Mouse (Mus musculus): ENCODE data around the gene Cdc42bpg. TPM values are rescaled to one million over a fixed set of nuclear protein-coding genes. Genes with fewer than 3 reads are reported as not detected.

The Cdc42bpg gene
- polyA plus RNA-seq, 1 experiment from 2014 or later: 2.2 TPM

- H3K27ac ChIP-seq (ENCODE audit: low read length): 0 out of 2 replicates have a peak overlapping the region, but pooled peaks have one; percentile 44
- 9% methylated on average over 22 of the region's 23 CpGs for WGBS
- no peak for ATAC-seq (ENCODE audit: insufficient number of reproducible peaks, insufficient read depth, low FRiP score, low read depth)
- H3K9me3 ChIP-seq (ENCODE audit: control insufficient read depth, low read depth, low read length): no peaks in the 10 kb centered on the region
- H3K4me2 ChIP-seq (replicated peaks; ENCODE audit: low read depth, low read length): peak overlapping the region; percentile 78
- peak overlapping the region; percentile 67 for H3K9ac ChIP-seq (replicated peaks; ENCODE audit: low read depth, low read length)
- peaks cover 44% of the 10 kb centered on the region for H3K36me3 ChIP-seq (ENCODE audit: control insufficient read depth, insufficient read depth, low read length)
- no peaks in the 10 kb centered on the region for H3K27me3 ChIP-seq (ENCODE audit: control insufficient read depth, insufficient read depth, low read length)
- H3K4me1 ChIP-seq (ENCODE audit: control insufficient read depth, insufficient read depth, low read length): peaks cover 14% of the 10 kb centered on the region
- peak overlapping the region; percentile 62 for H3K4me3 ChIP-seq (ENCODE audit: low read depth, low read length)
These were observed 35.3 kb downstream of the Cdc42bpg start for GRCm38 (mm10) chr19:6341453-6342077.

GRCm38 (mm10) chr19:6342276-6342933 lies 36.1 kb downstream of the Cdc42bpg start:
- H3K36me3 ChIP-seq (ENCODE audit: control insufficient read depth, insufficient read depth, low read length): peaks cover 45% of the 10 kb centered on the region
- H3K4me3 ChIP-seq (ENCODE audit: low read depth, low read length): 0 out of 2 replicates have a peak overlapping the region, but pooled peaks have one; percentile 62
- no peaks in the 10 kb centered on the region for H3K9me3 ChIP-seq (ENCODE audit: control insufficient read depth, low read depth, low read length)
- ATAC-seq (ENCODE audit: insufficient number of reproducible peaks, insufficient read depth, low FRiP score, low read depth): no peak
- 0 out of 2 replicates have a peak overlapping the region, but pooled peaks have one; percentile 78 for H3K4me2 ChIP-seq (replicated peaks; ENCODE audit: low read depth, low read length)
- H3K27ac ChIP-seq (ENCODE audit: low read length): no peak overlapping the region
- no peak overlapping the region for H3K9ac ChIP-seq (replicated peaks; ENCODE audit: low read depth, low read length)
- no peaks in the 10 kb centered on the region for H3K27me3 ChIP-seq (ENCODE audit: control insufficient read depth, insufficient read depth, low read length)
- peaks cover 9% of the 10 kb centered on the region; the same call in 1 of the 2 replicates for H3K4me1 ChIP-seq (ENCODE audit: control insufficient read depth, insufficient read depth, low read length)
- WGBS: 76% methylated on average over 5 of the region's 5 CpGs

- H3K36me3 ChIP-seq (ENCODE audit: control insufficient read depth, insufficient read depth, low read length): peaks cover 38% of the 10 kb centered on the region
- no peaks in the 10 kb centered on the region for H3K9me3 ChIP-seq (ENCODE audit: control insufficient read depth, low read depth, low read length)
- no peak overlapping the region for H3K4me3 ChIP-seq (ENCODE audit: low read depth, low read length)
- no peak for ATAC-seq (ENCODE audit: insufficient number of reproducible peaks, insufficient read depth, low FRiP score, low read depth)
- 80% methylated on average over 19 of the region's 19 CpGs for WGBS
- H3K4me1 ChIP-seq (ENCODE audit: control insufficient read depth, insufficient read depth, low read length): peaks cover 9% of the 10 kb centered on the region; the same call in 1 of the 2 replicates
- H3K9ac ChIP-seq (replicated peaks; ENCODE audit: low read depth, low read length): no peak overlapping the region
- H3K4me2 ChIP-seq (replicated peaks; ENCODE audit: low read depth, low read length): no peak overlapping the region
- no peak overlapping the region for H3K27ac ChIP-seq (ENCODE audit: low read length)
- H3K27me3 ChIP-seq (ENCODE audit: control insufficient read depth, insufficient read depth, low read length): no peaks in the 10 kb centered on the region
These were observed 37.0 kb downstream of the Cdc42bpg start for GRCm38 (mm10) chr19:6343066-6343925.

GRCm38 (mm10) chr19:6343996-6344395 lies 37.7 kb downstream of the Cdc42bpg start:
- 90% methylated on average over 5 of the region's 5 CpGs for WGBS
- Histone ChIP-seq H3K36me3 (ENCODE audit: control insufficient read depth, insufficient read depth, low read length) (peaks cover 31% of the 10 kb centered on the region), H3K4me1 (ENCODE audit: control insufficient read depth, insufficient read depth, low read length) (peaks cover 12% of the 10 kb centered on the region; the same call in 1 of the 2 replicates)

GRCm38 (mm10) chr19:6346023-6346422 lies 39.8 kb downstream of the Cdc42bpg start:
- 94% methylated on average over 5 of the region's 5 CpGs for WGBS
- no peak for ATAC-seq (ENCODE audit: insufficient number of reproducible peaks, insufficient read depth, low FRiP score, low read depth)

More at GRCm38 (mm10) chr19:6343996-6344395, 37.7 kb downstream of the Cdc42bpg start:
- H3K4me2 ChIP-seq (replicated peaks; ENCODE audit: low read depth, low read length): no peak overlapping the region
- H3K27ac ChIP-seq (ENCODE audit: low read length): no peak overlapping the region
- no peak for ATAC-seq (ENCODE audit: insufficient number of reproducible peaks, insufficient read depth, low FRiP score, low read depth)
- no peaks in the 10 kb centered on the region for H3K9me3 ChIP-seq (ENCODE audit: control insufficient read depth, low read depth, low read length)
- H3K4me3 ChIP-seq (ENCODE audit: low read depth, low read length): no peak overlapping the region
- no peak overlapping the region for H3K9ac ChIP-seq (replicated peaks; ENCODE audit: low read depth, low read length)
- H3K27me3 ChIP-seq (ENCODE audit: control insufficient read depth, insufficient read depth, low read length): no peaks in the 10 kb centered on the region

GRCm38 (mm10) chr19:6346661-6347060 lies 40.4 kb downstream of the Cdc42bpg start:
- WGBS: 78% methylated on average over 10 of the region's 10 CpGs
- H3K4me3 ChIP-seq (ENCODE audit: low read depth, low read length): no peak overlapping the region

More at GRCm38 (mm10) chr19:6346023-6346422, 39.8 kb downstream of the Cdc42bpg start:
- no peak overlapping the region for H3K4me3 ChIP-seq (ENCODE audit: low read depth, low read length)
- 0 out of 2 replicates have a peak, but pooled peaks cover 7% of the 10 kb centered on the region for H3K4me1 ChIP-seq (ENCODE audit: control insufficient read depth, insufficient read depth, low read length)
- no peaks in the 10 kb centered on the region for H3K9me3 ChIP-seq (ENCODE audit: control insufficient read depth, low read depth, low read length)
- H3K27me3 ChIP-seq (ENCODE audit: control insufficient read depth, insufficient read depth, low read length): no peaks in the 10 kb centered on the region
- H3K36me3 ChIP-seq (ENCODE audit: control insufficient read depth, insufficient read depth, low read length): peaks cover 18% of the 10 kb centered on the region
- no peak overlapping the region for H3K27ac ChIP-seq (ENCODE audit: low read length)
- H3K9ac ChIP-seq (replicated peaks; ENCODE audit: low read depth, low read length): no peak overlapping the region
- no peak overlapping the region for H3K4me2 ChIP-seq (replicated peaks; ENCODE audit: low read depth, low read length)

GRCm38 (mm10) chr19:6347615-6348014 lies 41.4 kb downstream of the Cdc42bpg start:
- Histone ChIP-seq H3K27me3 (ENCODE audit: control insufficient read depth, insufficient read depth, low read length) (no peaks in the 10 kb centered on the region), H3K36me3 (ENCODE audit: control insufficient read depth, insufficient read depth, low read length) (peaks cover 18% of the 10 kb centered on the region), H3K4me2 (replicated peaks; ENCODE audit: low read depth, low read length) (no peak overlapping the region), H3K4me1 (ENCODE audit: control insufficient read depth, insufficient read depth, low read length) (0 out of 2 replicates have a peak, but pooled peaks cover 7% of the 10 kb centered on the region), H3K9me3 (ENCODE audit: control insufficient read depth, low read depth, low read length) (no peaks in the 10 kb centered on the region), H3K9ac (replicated peaks; ENCODE audit: low read depth, low read length) (no peak overlapping the region), H3K27ac (ENCODE audit: low read length) (no peak overlapping the region), H3K4me3 (ENCODE audit: low read depth, low read length) (no peak overlapping the region)
- no peak for ATAC-seq (ENCODE audit: insufficient number of reproducible peaks, insufficient read depth, low FRiP score, low read depth)
- 95% methylated on average over 4 of the region's 4 CpGs for WGBS

More at GRCm38 (mm10) chr19:6346661-6347060, 40.4 kb downstream of the Cdc42bpg start:
- 0 out of 2 replicates have a peak, but pooled peaks cover 7% of the 10 kb centered on the region for H3K4me1 ChIP-seq (ENCODE audit: control insufficient read depth, insufficient read depth, low read length)
- H3K27me3 ChIP-seq (ENCODE audit: control insufficient read depth, insufficient read depth, low read length): no peaks in the 10 kb centered on the region
- peaks cover 18% of the 10 kb centered on the region for H3K36me3 ChIP-seq (ENCODE audit: control insufficient read depth, insufficient read depth, low read length)
- H3K9me3 ChIP-seq (ENCODE audit: control insufficient read depth, low read depth, low read length): no peaks in the 10 kb centered on the region
- no peak overlapping the region for H3K9ac ChIP-seq (replicated peaks; ENCODE audit: low read depth, low read length)
- no peak for ATAC-seq (ENCODE audit: insufficient number of reproducible peaks, insufficient read depth, low FRiP score, low read depth)
- H3K4me2 ChIP-seq (replicated peaks; ENCODE audit: low read depth, low read length): no peak overlapping the region
- H3K27ac ChIP-seq (ENCODE audit: low read length): no peak overlapping the region

- no peaks in the 10 kb centered on the region for H3K27me3 ChIP-seq (ENCODE audit: control insufficient read depth, insufficient read depth, low read length)
- no peak overlapping the region for H3K4me2 ChIP-seq (replicated peaks; ENCODE audit: low read depth, low read length)
- no peak for ATAC-seq (ENCODE audit: insufficient number of reproducible peaks, insufficient read depth, low FRiP score, low read depth)
- no peak overlapping the region for H3K4me3 ChIP-seq (ENCODE audit: low read depth, low read length)
- WGBS: 60% methylated on average over 9 of the region's 9 CpGs
- no peak overlapping the region for H3K9ac ChIP-seq (replicated peaks; ENCODE audit: low read depth, low read length)
- H3K9me3 ChIP-seq (ENCODE audit: control insufficient read depth, low read depth, low read length): no peaks in the 10 kb centered on the region
- H3K4me1 ChIP-seq (ENCODE audit: control insufficient read depth, insufficient read depth, low read length): 0 out of 2 replicates have a peak, but pooled peaks cover 7% of the 10 kb centered on the region
- 0 out of 2 replicates have a peak overlapping the region, but pooled peaks have one; percentile 36 for H3K27ac ChIP-seq (ENCODE audit: low read length)
- peaks cover 22% of the 10 kb centered on the region for H3K36me3 ChIP-seq (ENCODE audit: control insufficient read depth, insufficient read depth, low read length)
These were observed 42.5 kb downstream of the Cdc42bpg start for GRCm38 (mm10) chr19:6348717-6349116.

All from stomach, embryonic 14.5 days (tissue).